Mouse (Mus musculus): ENCODE measurements around the gene Napepld. TPM values are rescaled to one million over a fixed set of nuclear protein-coding genes. Genes with fewer than 3 reads are reported as not detected.

The Napepld gene
- polyA plus RNA-seq, 1 experiment from 2014 or later: 4.9 TPM

GRCm38 (mm10) chr5:21687042-21687441, 14.2 kb downstream of the Napepld start:
- H3K9ac ChIP-seq (replicated peaks; ENCODE audit: low read length): no peak overlapping the region
- no peaks in the 10 kb centered on the region for H3K4me1 ChIP-seq (ENCODE audit: control insufficient read depth, insufficient read depth, low read length)
- DNase-seq (ENCODE audit: low spot score): no peak
- H3K4me2 ChIP-seq (ENCODE audit: low read depth, low read length): no peak overlapping the region
- H3K4me3 ChIP-seq (ENCODE audit: low read depth, low read length): no peak overlapping the region
- H3K36me3 ChIP-seq (replicated peaks; ENCODE audit: control insufficient read depth, insufficient read depth, low read depth, low read length): no peaks in the 10 kb centered on the region
- H3K9me3 ChIP-seq (replicated peaks; ENCODE audit: control insufficient read depth, low read length): no peaks in the 10 kb centered on the region
- no peak overlapping the region for H3K27ac ChIP-seq (replicated peaks; ENCODE audit: low read depth, low read length)
- WGBS: 82% methylated on average over 4 of the region's 4 CpGs
- H3K27me3 ChIP-seq (ENCODE audit: control insufficient read depth, insufficient read depth, low read length): no peaks in the 10 kb centered on the region
- ATAC-seq (replicated peaks; ENCODE audit: insufficient number of reproducible peaks, low FRiP score, low TSS enrichment, low read depth): no peak

- Histone ChIP-seq H3K27ac (replicated peaks; ENCODE audit: low read depth, low read length) (no peak overlapping the region), H3K9ac (replicated peaks; ENCODE audit: low read length) (no peak overlapping the region), H3K4me3 (ENCODE audit: low read depth, low read length) (no peak overlapping the region), H3K36me3 (replicated peaks; ENCODE audit: control insufficient read depth, insufficient read depth, low read depth, low read length) (no peaks in the 10 kb centered on the region), H3K4me1 (ENCODE audit: control insufficient read depth, insufficient read depth, low read length) (no peaks in the 10 kb centered on the region), H3K4me2 (ENCODE audit: low read depth, low read length) (no peak overlapping the region), H3K9me3 (replicated peaks; ENCODE audit: control insufficient read depth, low read length) (no peaks in the 10 kb centered on the region), H3K27me3 (ENCODE audit: control insufficient read depth, insufficient read depth, low read length) (no peaks in the 10 kb centered on the region)
- ATAC-seq (replicated peaks; ENCODE audit: insufficient number of reproducible peaks, low FRiP score, low TSS enrichment, low read depth) (no peak), DNase-seq (ENCODE audit: low spot score) (no peak)
- 66% methylated on average over 10 of the region's 10 CpGs for WGBS
Observed at GRCm38 (mm10) chr5:21685001-21685400, 16.2 kb downstream of the Napepld start.

- H3K27me3 ChIP-seq (ENCODE audit: control insufficient read depth, insufficient read depth, low read length): no peaks in the 10 kb centered on the region
- no peak overlapping the region for H3K27ac ChIP-seq (replicated peaks; ENCODE audit: low read depth, low read length)
- no peak overlapping the region for H3K4me3 ChIP-seq (ENCODE audit: low read depth, low read length)
- H3K9ac ChIP-seq (replicated peaks; ENCODE audit: low read length): no peak overlapping the region
- no peak for ATAC-seq (replicated peaks; ENCODE audit: insufficient number of reproducible peaks, low FRiP score, low TSS enrichment, low read depth)
- 91% methylated on average over 9 of the region's 9 CpGs for WGBS
- no peak overlapping the region for H3K4me2 ChIP-seq (ENCODE audit: low read depth, low read length)
- no peaks in the 10 kb centered on the region for H3K36me3 ChIP-seq (replicated peaks; ENCODE audit: control insufficient read depth, insufficient read depth, low read depth, low read length)
- no peaks in the 10 kb centered on the region for H3K9me3 ChIP-seq (replicated peaks; ENCODE audit: control insufficient read depth, low read length)
- H3K4me1 ChIP-seq (ENCODE audit: control insufficient read depth, insufficient read depth, low read length): no peaks in the 10 kb centered on the region
- no peak for DNase-seq (ENCODE audit: low spot score)
Observed at GRCm38 (mm10) chr5:21683811-21684210, 17.4 kb downstream of the Napepld start.

DNA sequence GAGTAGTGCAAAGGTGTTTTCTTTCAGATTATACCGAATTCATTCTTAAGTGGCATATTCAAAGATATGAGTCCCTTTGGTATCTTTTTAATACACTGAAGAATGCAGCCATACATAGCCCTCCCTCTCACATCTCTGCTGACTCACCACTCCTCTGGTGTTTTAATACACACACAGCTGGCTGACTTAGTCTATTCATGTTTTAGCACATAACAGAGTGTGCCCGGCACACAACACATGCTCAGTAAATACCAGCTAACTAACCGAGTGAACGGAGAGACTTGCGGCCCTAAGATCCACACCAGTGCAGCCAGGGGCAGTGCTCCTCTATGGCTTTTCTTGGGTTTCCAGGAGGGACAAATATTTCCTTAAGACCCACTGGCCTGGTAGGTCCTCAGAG, 20.3 kb downstream of the Napepld start:
- H3K9ac ChIP-seq (replicated peaks; ENCODE audit: low read length): no peak overlapping the region
- ATAC-seq (replicated peaks; ENCODE audit: insufficient number of reproducible peaks, low FRiP score, low TSS enrichment, low read depth): no peak

GRCm38 (mm10) chr5:21680029-21680428, 21.2 kb downstream of the Napepld start:
- 81% methylated on average over 4 of the region's 4 CpGs for WGBS
- H3K27me3 ChIP-seq (ENCODE audit: control insufficient read depth, insufficient read depth, low read length): no peaks in the 10 kb centered on the region
- no peak overlapping the region for H3K9ac ChIP-seq (replicated peaks; ENCODE audit: low read length)
- H3K4me3 ChIP-seq (ENCODE audit: low read depth, low read length): no peak overlapping the region
- no peak for DNase-seq (ENCODE audit: low spot score)
- no peaks in the 10 kb centered on the region for H3K4me1 ChIP-seq (ENCODE audit: control insufficient read depth, insufficient read depth, low read length)
- H3K4me2 ChIP-seq (ENCODE audit: low read depth, low read length): no peak overlapping the region
- H3K36me3 ChIP-seq (replicated peaks; ENCODE audit: control insufficient read depth, insufficient read depth, low read depth, low read length): no peaks in the 10 kb centered on the region
- ATAC-seq (replicated peaks; ENCODE audit: insufficient number of reproducible peaks, low FRiP score, low TSS enrichment, low read depth): no peak
- no peaks in the 10 kb centered on the region for H3K9me3 ChIP-seq (replicated peaks; ENCODE audit: control insufficient read depth, low read length)
- no peak overlapping the region for H3K27ac ChIP-seq (replicated peaks; ENCODE audit: low read depth, low read length)

More for the DNA sequence above, 20.3 kb downstream of the Napepld start:
- Histone ChIP-seq H3K4me2 (ENCODE audit: low read depth, low read length) (no peak overlapping the region), H3K27me3 (ENCODE audit: control insufficient read depth, insufficient read depth, low read length) (no peaks in the 10 kb centered on the region), H3K4me1 (ENCODE audit: control insufficient read depth, insufficient read depth, low read length) (no peaks in the 10 kb centered on the region), H3K4me3 (ENCODE audit: low read depth, low read length) (no peak overlapping the region), H3K36me3 (replicated peaks; ENCODE audit: control insufficient read depth, insufficient read depth, low read depth, low read length) (no peaks in the 10 kb centered on the region), H3K27ac (replicated peaks; ENCODE audit: low read depth, low read length) (no peak overlapping the region), H3K9me3 (replicated peaks; ENCODE audit: control insufficient read depth, low read length) (no peaks in the 10 kb centered on the region)
- WGBS: 85% methylated on average over 5 of the region's 5 CpGs
- DNase-seq (ENCODE audit: low spot score): no peak

DNA sequence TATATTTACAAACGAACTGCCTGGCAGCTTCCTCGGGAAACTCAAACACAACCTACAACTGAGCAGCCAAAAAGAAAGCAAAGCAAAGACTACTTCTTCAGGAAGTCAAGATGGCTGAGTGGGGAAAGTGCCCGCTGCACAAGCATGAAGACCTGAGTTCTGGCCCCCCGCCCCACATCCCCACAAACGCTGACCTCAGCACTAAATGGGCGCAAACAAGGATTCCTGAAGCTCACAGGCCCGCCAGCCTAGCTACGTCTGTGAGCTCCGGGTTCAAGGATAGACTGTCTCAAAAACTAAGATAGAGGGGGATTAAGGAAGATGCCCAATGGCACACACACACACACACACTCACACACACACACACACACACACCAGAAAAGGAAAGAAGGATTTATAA, 22.8 kb downstream of the Napepld start:
- WGBS: 91% methylated on average over 9 of the region's 9 CpGs
- Histone ChIP-seq H3K4me1 (ENCODE audit: control insufficient read depth, insufficient read depth, low read length) (no peaks in the 10 kb centered on the region), H3K4me3 (ENCODE audit: low read depth, low read length) (no peak overlapping the region), H3K4me2 (ENCODE audit: low read depth, low read length) (no peak overlapping the region), H3K27me3 (ENCODE audit: control insufficient read depth, insufficient read depth, low read length) (no peaks in the 10 kb centered on the region), H3K36me3 (replicated peaks; ENCODE audit: control insufficient read depth, insufficient read depth, low read depth, low read length) (no peaks in the 10 kb centered on the region), H3K9ac (replicated peaks; ENCODE audit: low read length) (no peak overlapping the region), H3K27ac (replicated peaks; ENCODE audit: low read depth, low read length) (no peak overlapping the region), H3K9me3 (replicated peaks; ENCODE audit: control insufficient read depth, low read length) (no peaks in the 10 kb centered on the region)
- DNase-seq (ENCODE audit: low spot score) (no peak), ATAC-seq (replicated peaks; ENCODE audit: insufficient number of reproducible peaks, low FRiP score, low TSS enrichment, low read depth) (no peak)

GRCm38 (mm10) chr5:21677939-21678338, 23.3 kb downstream of the Napepld start:
- Histone ChIP-seq H3K27ac (replicated peaks; ENCODE audit: low read depth, low read length) (no peak overlapping the region), H3K4me1 (ENCODE audit: control insufficient read depth, insufficient read depth, low read length) (no peaks in the 10 kb centered on the region), H3K36me3 (replicated peaks; ENCODE audit: control insufficient read depth, insufficient read depth, low read depth, low read length) (no peaks in the 10 kb centered on the region), H3K27me3 (ENCODE audit: control insufficient read depth, insufficient read depth, low read length) (no peaks in the 10 kb centered on the region), H3K9ac (replicated peaks; ENCODE audit: low read length) (no peak overlapping the region), H3K9me3 (replicated peaks; ENCODE audit: control insufficient read depth, low read length) (no peaks in the 10 kb centered on the region), H3K4me3 (ENCODE audit: low read depth, low read length) (no peak overlapping the region), H3K4me2 (ENCODE audit: low read depth, low read length) (no peak overlapping the region)
- 91% methylated on average over 6 of the region's 6 CpGs for WGBS
- ATAC-seq (replicated peaks; ENCODE audit: insufficient number of reproducible peaks, low FRiP score, low TSS enrichment, low read depth) (no peak), DNase-seq (ENCODE audit: low spot score) (no peak)

DNA sequence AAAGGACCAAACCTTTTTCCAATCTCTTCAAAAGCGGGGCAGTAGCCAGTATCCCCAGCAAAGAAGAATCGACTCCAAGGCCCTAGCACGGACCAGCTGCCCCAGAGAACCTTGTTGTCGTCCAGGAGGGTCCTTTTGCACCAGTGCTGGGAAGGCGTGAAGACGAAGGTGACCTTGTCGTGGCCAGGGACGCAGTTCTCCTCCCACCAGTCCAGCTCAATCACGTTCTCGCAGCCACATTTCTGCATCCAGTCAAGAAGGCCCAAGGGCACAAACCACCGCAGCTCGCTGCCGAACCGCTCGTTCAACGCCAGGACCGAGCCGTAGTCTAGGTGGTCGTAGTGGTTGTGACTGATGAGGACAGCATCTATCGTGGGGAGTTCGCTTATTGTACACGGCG, 25.7 kb downstream of the Napepld start:
- Histone ChIP-seq H3K4me1 (ENCODE audit: control insufficient read depth, insufficient read depth, low read length) (no peaks in the 10 kb centered on the region), H3K27ac (replicated peaks; ENCODE audit: low read depth, low read length) (no peak overlapping the region), H3K9ac (replicated peaks; ENCODE audit: low read length) (no peak overlapping the region), H3K4me2 (ENCODE audit: low read depth, low read length) (no peak overlapping the region), H3K27me3 (ENCODE audit: control insufficient read depth, insufficient read depth, low read length) (no peaks in the 10 kb centered on the region), H3K4me3 (ENCODE audit: low read depth, low read length) (no peak overlapping the region), H3K9me3 (replicated peaks; ENCODE audit: control insufficient read depth, low read length) (no peaks in the 10 kb centered on the region), H3K36me3 (replicated peaks; ENCODE audit: control insufficient read depth, insufficient read depth, low read depth, low read length) (no peaks in the 10 kb centered on the region)
- ATAC-seq (replicated peaks; ENCODE audit: insufficient number of reproducible peaks, low FRiP score, low TSS enrichment, low read depth) (no peak), DNase-seq (ENCODE audit: low spot score) (no peak)
- WGBS: 94% methylated on average over 23 of the region's 23 CpGs

All from embryonic facial prominence, embryonic 11.5 days (tissue).